Mouse (Mus musculus) lung, postnatal 4 days (tissue): ENCODE measurements around the gene Cdh13.
A peak's percentile ranks its signal among the peaks of the same experiment; 100 is the strongest.

ENCODE experiments used
- DNase-seq, 2 experiments: peaks; one replicate each; pipeline ENCODE4 v3.0.0; 2021

The Cdh13 gene

DNA sequence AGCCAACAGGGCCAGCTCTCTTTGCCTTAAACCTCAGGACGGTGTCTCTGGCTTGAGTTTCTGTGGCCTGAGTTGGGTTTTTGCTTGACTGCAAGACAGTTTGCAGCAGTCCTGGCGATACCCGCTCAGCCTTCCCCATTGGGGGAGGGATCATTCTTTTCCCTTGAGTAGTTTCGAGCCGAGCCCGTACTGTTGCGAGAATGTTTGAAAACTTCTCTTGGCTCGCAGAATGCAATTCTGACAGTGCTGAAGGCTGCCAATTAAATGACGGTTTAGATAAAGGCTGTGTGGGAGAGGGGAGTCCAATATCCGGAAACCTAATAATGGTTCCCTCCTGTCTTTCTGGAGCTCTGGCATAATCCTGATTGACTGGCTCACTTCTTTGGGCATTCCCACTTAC, 23.4 kb downstream of the Cdh13 start:
- DNase-seq = no peak

DNA sequence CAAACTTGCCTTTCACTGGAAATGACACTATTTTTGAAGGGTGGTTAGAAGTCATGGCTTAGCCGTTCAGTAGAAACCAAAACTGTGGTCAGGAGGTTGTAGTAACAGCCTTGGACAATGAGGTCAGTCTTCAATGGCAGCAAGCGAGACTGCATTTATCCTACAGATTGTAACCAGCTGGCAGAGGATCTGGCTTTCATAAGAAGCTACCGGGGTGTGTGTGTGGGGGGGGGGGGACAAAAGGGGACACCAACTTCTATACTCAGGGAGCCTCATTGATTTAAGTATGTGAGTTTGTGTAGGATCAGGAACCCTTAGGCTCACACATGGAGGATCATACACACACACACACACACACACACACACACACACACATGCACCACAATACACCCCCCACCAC, 25.6 kb downstream of the Cdh13 start:
- no peak for DNase-seq

GRCm38 (mm10) chr8:118313426-118314187, 30.1 kb downstream of the Cdh13 start:
- DNase-seq = peak in 1 of 2 experiments; percentile 25

GRCm38 (mm10) chr8:118314188-118314563, 30.6 kb downstream of the Cdh13 start:
- peak; percentile 9 to 54 for DNase-seq

DNA sequence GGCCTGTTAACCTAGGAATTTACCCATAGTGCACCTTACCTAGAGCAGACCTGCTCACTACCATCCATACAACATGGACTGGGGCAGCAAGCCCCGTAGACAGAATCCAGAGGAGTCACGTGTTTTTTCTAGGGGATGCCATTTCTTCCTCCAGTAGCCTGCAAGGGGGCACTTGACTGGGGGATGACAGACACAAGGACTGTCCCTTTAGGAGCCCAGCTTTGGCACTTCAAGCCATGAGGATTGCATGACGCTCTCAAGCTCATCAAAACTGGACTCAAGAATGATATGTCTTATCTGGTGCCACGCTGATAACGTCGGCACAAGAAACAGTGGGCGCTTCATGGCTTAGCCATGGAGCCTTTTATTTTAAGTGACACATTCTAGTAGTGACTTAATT, 31.4 kb downstream of the Cdh13 start:
- DNase-seq = no peak

- no peak for DNase-seq
Measured at GRCm38 (mm10) chr8:118316440-118316839, 32.9 kb downstream of the Cdh13 start.

- DNase-seq = no peak
Measured at GRCm38 (mm10) chr8:118320566-118320965, 37.0 kb downstream of the Cdh13 start.

DNA sequence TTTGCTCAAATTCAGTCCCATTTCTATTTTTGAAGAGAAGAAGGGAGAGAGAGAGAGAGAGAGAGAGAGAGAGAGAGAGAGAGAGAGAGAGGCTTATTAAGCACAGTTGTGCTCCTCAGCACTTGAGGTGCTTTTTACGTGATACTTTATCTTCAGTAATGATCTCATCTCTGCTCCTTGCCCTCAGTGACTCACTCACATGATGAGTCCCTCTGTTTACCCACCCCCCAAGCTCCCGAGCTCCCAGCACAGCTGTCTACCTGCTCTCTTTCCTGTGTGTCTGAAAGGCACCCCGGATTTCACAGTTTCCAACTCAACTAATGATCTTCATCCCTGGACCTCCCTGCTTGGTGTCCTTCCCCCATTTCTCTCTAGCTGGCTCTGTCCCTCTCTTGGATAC, 39.9 kb downstream of the Cdh13 start:
- DNase-seq = no peak

DNA sequence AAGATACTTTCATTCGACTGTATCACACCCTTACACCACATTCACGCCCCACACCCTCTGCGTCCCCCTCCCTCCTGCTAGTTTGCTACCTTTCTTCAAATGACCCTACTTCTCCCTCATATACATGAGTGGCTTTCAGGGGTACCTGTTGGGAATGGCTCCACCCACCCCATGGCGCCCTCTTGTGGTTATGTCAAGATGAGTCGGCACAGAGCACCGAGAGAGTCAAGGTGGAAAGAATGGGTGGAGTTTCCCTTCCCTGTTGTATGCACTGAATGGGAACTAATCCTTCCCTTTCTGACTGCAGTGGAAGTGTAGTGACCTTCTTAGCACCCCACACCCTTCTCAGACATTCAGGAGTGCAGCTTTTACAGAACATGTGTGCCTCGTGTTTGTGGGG, 51.4 kb downstream of the Cdh13 start:
- DNase-seq = no peak

GRCm38 (mm10) chr8:118339711-118340110, 56.2 kb downstream of the Cdh13 start:
- DNase-seq = no peak

GRCm38 (mm10) chr8:118343267-118343666, 59.7 kb downstream of the Cdh13 start:
- DNase-seq = no peak

DNA sequence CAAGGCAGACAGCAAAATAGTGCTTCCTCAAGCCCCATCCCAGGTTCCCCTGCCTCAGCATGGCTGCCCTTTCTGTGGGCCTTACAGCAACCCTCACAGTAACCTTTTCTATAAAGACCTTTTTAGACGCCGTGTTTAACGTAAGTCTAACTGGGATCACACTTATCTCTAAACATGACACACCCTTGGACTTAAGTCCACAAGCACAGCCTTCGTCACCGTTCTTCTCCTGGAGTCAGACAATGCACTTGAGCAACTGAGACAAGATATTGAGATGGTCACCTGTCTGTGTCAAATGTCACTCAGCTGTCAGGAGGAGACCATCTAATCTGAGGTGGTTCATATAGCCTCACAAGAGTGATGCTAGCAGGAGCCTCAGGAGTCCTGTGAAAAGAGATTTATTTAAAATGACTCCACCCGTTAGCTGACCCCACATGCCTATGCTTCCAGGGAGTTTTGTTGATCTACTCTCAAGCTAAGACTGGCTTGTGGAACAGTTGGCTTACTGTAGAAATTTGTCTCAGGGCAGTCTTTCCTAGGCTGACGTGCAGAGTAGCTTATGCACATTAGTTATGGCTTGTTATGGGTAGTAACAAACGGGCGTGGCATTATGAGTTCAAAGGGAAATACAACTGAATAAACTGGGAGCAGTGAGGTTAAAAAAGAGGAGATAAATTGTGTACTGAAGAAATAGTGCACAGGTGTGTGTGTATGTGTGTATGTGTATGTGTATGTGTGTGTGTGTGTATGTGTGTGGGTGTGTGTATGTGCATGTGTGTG, 65.4 kb downstream of the Cdh13 start:
- DNase-seq = no peak

- DNase-seq = no peak
Measured at GRCm38 (mm10) chr8:118350136-118350535, 66.6 kb downstream of the Cdh13 start.

DNA sequence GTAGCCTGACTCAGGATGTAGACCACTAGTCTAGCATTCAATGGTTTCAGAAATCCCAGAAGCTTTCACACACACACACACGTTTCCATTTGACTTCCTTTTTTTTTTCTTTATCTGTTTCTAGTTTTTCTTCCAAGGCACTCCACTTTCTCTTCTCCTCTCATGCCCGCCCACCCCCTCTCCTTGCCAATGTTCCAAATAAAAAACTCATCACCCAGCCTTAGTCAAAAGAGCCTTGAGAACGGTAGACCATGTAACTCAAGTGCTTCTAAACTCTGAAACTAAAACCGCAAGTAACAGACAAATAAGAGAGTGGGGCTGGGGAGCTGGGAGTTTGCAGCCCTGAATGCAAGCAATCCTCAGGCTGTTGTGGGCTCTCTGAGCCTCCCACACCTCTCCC, 69.5 kb downstream of the Cdh13 start:
- DNase-seq = no peak

- DNase-seq = no peak
Measured at GRCm38 (mm10) chr8:118357067-118357466, 73.5 kb downstream of the Cdh13 start.

- no peak for DNase-seq
Measured at GRCm38 (mm10) chr8:118357596-118357995, 74.1 kb downstream of the Cdh13 start.

DNA sequence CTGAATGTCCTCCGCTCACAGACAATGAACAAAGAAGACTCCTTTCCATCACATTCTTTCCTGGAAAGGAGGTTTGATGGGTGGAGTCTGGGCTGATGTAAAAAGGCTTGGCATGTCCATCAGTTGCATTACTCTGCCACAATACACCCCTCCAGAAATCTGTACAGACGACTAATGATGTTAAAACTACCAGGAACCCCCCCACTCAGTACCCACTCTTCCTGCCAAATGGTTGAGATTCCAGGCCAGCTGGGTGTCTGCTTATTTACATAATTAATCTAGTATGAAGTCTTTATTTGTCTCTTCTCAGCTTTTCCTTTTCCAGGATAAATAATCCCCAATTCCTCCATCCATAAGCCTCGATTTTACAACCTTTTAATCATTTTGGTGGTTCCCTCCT, 80.2 kb downstream of the Cdh13 start:
- no peak for DNase-seq

DNA sequence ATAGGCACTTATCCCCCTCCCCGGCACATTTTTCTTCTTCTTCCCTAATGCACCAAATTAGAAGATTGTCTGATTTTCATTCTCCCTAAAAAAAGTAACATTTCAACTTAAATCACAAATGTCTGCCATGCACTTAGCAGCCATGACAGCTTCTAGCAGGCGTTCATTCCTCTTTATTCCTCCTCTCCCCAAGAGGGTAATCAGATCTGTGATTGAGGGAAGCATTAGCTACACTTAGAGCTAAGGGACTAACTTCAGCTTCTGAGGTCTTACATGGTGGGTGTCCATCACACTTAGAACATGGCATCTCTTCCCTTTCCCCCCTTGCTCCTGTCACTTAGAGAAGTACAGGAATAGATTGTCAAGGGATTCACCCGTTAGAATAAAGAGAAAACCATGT, 89.6 kb downstream of the Cdh13 start:
- DNase-seq = no peak

GRCm38 (mm10) chr8:118374738-118375137, 91.2 kb downstream of the Cdh13 start:
- peak; percentile 24 to 30 for DNase-seq

GRCm38 (mm10) chr8:118376791-118377190, 93.3 kb downstream of the Cdh13 start:
- DNase-seq = no peak

- no peak for DNase-seq
Measured at GRCm38 (mm10) chr8:118378985-118379384, 95.5 kb downstream of the Cdh13 start.

GRCm38 (mm10) chr8:118379657-118380056, 96.1 kb downstream of the Cdh13 start:
- no peak for DNase-seq

GRCm38 (mm10) chr8:118380058-118380457, 96.5 kb downstream of the Cdh13 start:
- no peak for DNase-seq

- DNase-seq = no peak
Measured at GRCm38 (mm10) chr8:118380782-118381181, 97.2 kb downstream of the Cdh13 start.
